8 mouse cellular contexts compared by ENCODE assay signal in genomic region chr5:22343536-22343842, GRCm38 (mm10). TPM values are rescaled to one million over a fixed set of nuclear protein-coding genes. Genes with fewer than 3 reads are reported as not detected.
DNase-seq lines count a peak whose midpoint lies in the region; ATAC-seq and TF ChIP-seq lines count a peak whose summit lies in the region.

No protein-coding gene starts in this region.

- H3K36me3 ChIP-seq in lung, embryonic 14.5 days (ENCODE audit: insufficient read depth) = no peaks in the 10 kb centered on the region
- no peaks in the 10 kb centered on the region for H3K36me3 ChIP-seq in forebrain, embryonic 11.5 days (ENCODE audit: control insufficient read depth, insufficient read depth, low read length)
- H3K36me3 ChIP-seq in intestine, postnatal 0 days (ENCODE audit: control insufficient read depth, insufficient read depth) = no peaks in the 10 kb centered on the region
- H3K36me3 ChIP-seq in neural tube, embryonic 13.5 days = no peaks in the 10 kb centered on the region

- peaks cover 74% of the 10 kb centered on the region for H3K27me3 ChIP-seq in lung, embryonic 14.5 days (ENCODE audit: insufficient read depth, low read length)
- peaks cover 43% of the 10 kb centered on the region for H3K27me3 ChIP-seq in forebrain, embryonic 11.5 days (ENCODE audit: control insufficient read depth, insufficient read depth, low read length)
- H3K27me3 ChIP-seq in intestine, postnatal 0 days (replicated peaks; ENCODE audit: control insufficient read depth, insufficient read depth, low read length) = peaks cover 54% of the 10 kb centered on the region
- H3K27me3 ChIP-seq in neural tube, embryonic 13.5 days = peaks cover 44% of the 10 kb centered on the region

- H3K4me1 ChIP-seq in lung, embryonic 14.5 days (ENCODE audit: insufficient read depth) = no peaks in the 10 kb centered on the region
- no peaks in the 10 kb centered on the region for H3K4me1 ChIP-seq in lung, adult 2 months (ENCODE audit: control insufficient read depth, insufficient read depth, low read length)
- peaks cover 4% of the 10 kb centered on the region for H3K4me1 ChIP-seq in forebrain, embryonic 11.5 days (replicated peaks; ENCODE audit: control insufficient read depth, insufficient read depth, low read length)
- no peaks in the 10 kb centered on the region; the same call in 1 of the 2 replicates for H3K4me1 ChIP-seq in intestine, postnatal 0 days (replicated peaks; ENCODE audit: control insufficient read depth, insufficient read depth, low read length)
- peaks cover 38% of the 10 kb centered on the region for H3K4me1 ChIP-seq in neural tube, embryonic 13.5 days (replicated peaks)

- TF ChIP-seq CTCF in lung, embryonic 14.5 days (IDR thresholded peaks at IDR 0.05; ENCODE audit: low read depth) = no peak
- TF ChIP-seq CTCF in lung, adult 2 months (IDR thresholded peaks at IDR 0.05; ENCODE audit: insufficient read depth, low read length) = no peak
- TF ChIP-seq CTCF in intestine, postnatal 0 days (IDR thresholded peaks at IDR 0.05; ENCODE audit: low read depth) = no peak

- H3K27ac ChIP-seq in lung, embryonic 14.5 days (ENCODE audit: low read depth) = no peak overlapping the region
- no peak overlapping the region for H3K27ac ChIP-seq in forebrain, embryonic 11.5 days (ENCODE audit: low read depth, low read length)
- no peak overlapping the region for H3K27ac ChIP-seq in intestine, postnatal 0 days (ENCODE audit: low read depth, low read length)
- H3K27ac ChIP-seq in neural tube, embryonic 13.5 days (replicated peaks) = no peak overlapping the region

- no peak for TF ChIP-seq POLR2A in lung, adult 2 months (IDR thresholded peaks at IDR 0.05; ENCODE audit: borderline replicate concordance, extremely low read depth, low read depth, low read length)

- 1% methylated on average over 10 of the region's 10 CpGs for WGBS in lung, embryonic 14.5 days
- WGBS in lung, adult 2 months = 4% methylated on average over 10 of the region's 10 CpGs
- 2% methylated on average over 10 of the region's 10 CpGs for WGBS in forebrain, embryonic 11.5 days
- 1% methylated on average over 10 of the region's 10 CpGs for WGBS in intestine, postnatal 0 days
- 1% methylated on average over 10 of the region's 10 CpGs for WGBS in neural tube, embryonic 13.5 days

- H3K4me3 ChIP-seq in lung, embryonic 14.5 days (ENCODE audit: low read depth, low read length) = peak overlapping the region; percentile 50
- H3K4me3 ChIP-seq in lung, adult 2 months (replicated peaks; ENCODE audit: extremely low read depth, low read depth, low read length) = no peak overlapping the region
- H3K4me3 ChIP-seq in forebrain, embryonic 11.5 days (ENCODE audit: low read depth, low read length) = peak overlapping the region; percentile 54
- peak overlapping the region; percentile 54; the same call in 1 of the 2 replicates for H3K4me3 ChIP-seq in intestine, postnatal 0 days (ENCODE audit: low read depth, low read length)
- peak overlapping the region; percentile 63 for H3K4me3 ChIP-seq in neural tube, embryonic 13.5 days

- ATAC-seq in lung, embryonic 14.5 days (ENCODE audit: insufficient read depth) = no peak
- ATAC-seq in forebrain, embryonic 11.5 days (replicated peaks; ENCODE audit: low FRiP score) = no peak
- ATAC-seq in intestine, postnatal 0 days = no peak
- ATAC-seq in neural tube, embryonic 13.5 days (ENCODE audit: low read depth) = no peak

- H3K9me3 ChIP-seq in lung, embryonic 14.5 days (ENCODE audit: low read depth, low read length) = no peaks in the 10 kb centered on the region
- H3K9me3 ChIP-seq in forebrain, embryonic 11.5 days (ENCODE audit: control insufficient read depth, low read length) = no peaks in the 10 kb centered on the region
- no peaks in the 10 kb centered on the region for H3K9me3 ChIP-seq in intestine, postnatal 0 days (ENCODE audit: control insufficient read depth)
- no peaks in the 10 kb centered on the region for H3K9me3 ChIP-seq in neural tube, embryonic 13.5 days

- peak; percentile 9 for DNase-seq in lung, embryonic 14.5 days
- no peak for DNase-seq in lung, adult 2 months
- DNase-seq in forebrain, embryonic 11.5 days (ENCODE audit: low spot score) = no peak
- DNase-seq in lung, postnatal 14 days = no peak
- no peak for DNase-seq in urinary bladder, postnatal 14 days (ENCODE audit: low spot score)
- DNase-seq in thymus, postnatal 25 days = no peak

- peak overlapping the region; percentile 90 for H3K4me2 ChIP-seq in lung, embryonic 14.5 days
- peak overlapping the region; percentile 99 for H3K4me2 ChIP-seq in forebrain, embryonic 11.5 days (ENCODE audit: low read depth, low read length, severe bottlenecking)
- peak overlapping the region; percentile 94 for H3K4me2 ChIP-seq in intestine, postnatal 0 days (replicated peaks; ENCODE audit: low read depth)
- peak overlapping the region; percentile 89 for H3K4me2 ChIP-seq in neural tube, embryonic 13.5 days

- H3K9ac ChIP-seq in lung, embryonic 14.5 days = no peak overlapping the region
- peak overlapping the region; percentile 61; the same call in 1 of the 2 replicates for H3K9ac ChIP-seq in forebrain, embryonic 11.5 days (ENCODE audit: low read length)
- no peak overlapping the region for H3K9ac ChIP-seq in intestine, postnatal 0 days (ENCODE audit: low read depth, low read length)
- H3K9ac ChIP-seq in neural tube, embryonic 13.5 days = peak overlapping the region; percentile 88

RNA-seq across cellular contexts. Expression of gene Reln, which starts 1.0 kb away (rescaled TPM):
- polyA plus RNA-seq in lung, embryonic 14.5 days (2014; fragmentation: Nextera tagmentation; extraction: Ambion mirVana) = 1.8 TPM in 2 replicates
- 5.8 and 6.4 TPM in 2 replicates for polyA plus RNA-seq in lung, adult 2 months (2012; rRNA removed)
- polyA plus RNA-seq in forebrain, embryonic 11.5 days (2014; fragmentation: Nextera tagmentation; extraction: Ambion mirVana) = 13.8 and 15.1 TPM in 2 replicates
- 5.3 and 6.3 TPM in 2 replicates for polyA plus RNA-seq in intestine, postnatal 0 days (2015; fragmentation: Nextera tagmentation; extraction: Ambion mirVana)
- polyA plus RNA-seq in neural tube, embryonic 13.5 days (2015; fragmentation: Nextera tagmentation; extraction: Ambion mirVana) = 45.8 and 51.3 TPM in 2 replicates

Comparison
In these comparisons a context has a peak if more than half of its experiments do, and no peak if none do; other contexts are left out.
1. H3K9ac ChIP-seq: peak in forebrain, embryonic 11.5 days (single experiment) and neural tube, embryonic 13.5 days (single experiment); none in lung, embryonic 14.5 days (single experiment) and intestine, postnatal 0 days (single experiment).
2. Peak in every context shown above with its lines, with median percentiles within 50 percentile points of each other: H3K4me2 ChIP-seq.